Mouse (Mus musculus) cerebellum, postnatal 25 days (tissue): ENCODE measurements around the gene Olfr1294.

Experiments
- DNase-seq, 2 experiments: peaks; one replicate each; pipeline ENCODE4 v3.0.0; 2021; ENCODE audit warnings: mixed read lengths in 2 of 2

Gene Olfr1294

GRCm38 (mm10) chr2:111540191-111540590, at the start of gene Olfr1294:
TSS of gene Olfr1294 (minus strand) at chr2:111540291.
- no peak for DNase-seq

GRCm38 (mm10) chr2:111569581-111569980, 29.5 kb upstream of the Olfr1294 start, which contains the start of gene Olfr1295:
TSS of gene Olfr1295 (minus strand) at chr2:111569681.
- DNase-seq = no peak

DNA sequence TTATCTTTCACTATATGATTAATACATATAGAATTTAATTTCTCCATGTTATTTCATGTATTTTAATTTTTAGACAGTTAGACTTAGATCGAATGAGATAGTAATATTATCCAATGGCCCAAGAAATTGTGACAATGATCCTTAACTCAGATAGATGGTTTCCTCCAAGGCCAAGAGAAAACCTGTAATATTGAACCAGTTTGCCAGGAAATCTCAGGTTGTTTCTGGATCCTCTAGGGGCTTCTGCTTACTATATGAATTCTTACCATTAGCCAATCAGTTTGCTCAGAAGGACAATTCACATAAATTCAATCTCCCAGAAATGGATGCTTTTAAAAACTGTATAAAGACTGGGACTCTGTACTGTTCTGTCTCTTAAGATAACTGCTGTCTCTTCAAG, 15.2 kb downstream of the Olfr1294 start, which contains the start of gene Olfr1293-ps:
Gene Olfr1293-ps (plus strand): TSS at position 301 of the 400 bp plus-strand sequence.
- DNase-seq = no peak

DNA sequence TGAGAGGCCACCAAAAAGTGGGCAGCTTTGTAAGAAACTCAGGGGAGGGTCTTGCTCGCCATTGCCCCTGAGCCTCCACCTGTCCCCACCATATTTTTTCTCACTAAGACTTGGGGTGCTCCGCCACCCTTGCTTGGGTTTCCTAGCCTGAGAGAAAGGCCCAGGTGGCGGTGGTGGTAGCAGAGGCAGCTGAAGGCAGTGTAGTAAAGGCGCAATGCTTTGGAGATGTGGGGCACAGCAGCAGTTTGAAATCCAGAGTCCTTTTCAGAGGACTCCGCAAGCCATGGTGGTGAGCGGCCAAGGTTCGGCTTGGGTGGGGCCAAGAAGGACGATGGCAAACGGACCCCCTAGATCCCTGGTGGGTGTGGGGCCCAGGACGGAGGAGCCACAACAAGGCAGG, 22.6 kb downstream of the Olfr1294 start:
- no peak for DNase-seq

DNA sequence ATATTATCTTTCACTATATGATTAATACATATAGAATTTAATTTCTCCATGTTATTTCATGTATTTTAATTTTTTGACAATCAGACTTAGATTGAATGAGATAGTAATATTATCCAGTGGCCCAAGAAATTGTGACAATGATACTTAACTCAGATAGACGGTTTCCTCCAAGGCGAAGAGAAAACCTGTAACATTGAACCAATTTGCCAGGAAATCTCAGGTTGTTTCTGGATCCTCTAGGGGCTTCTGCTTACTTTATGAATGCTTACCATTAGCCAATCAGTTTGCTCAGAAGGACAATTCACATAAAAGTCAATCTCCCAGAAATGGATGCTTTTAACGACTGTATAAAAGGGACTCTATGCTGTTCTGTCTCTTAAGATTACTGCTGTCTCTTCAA, 43.2 kb downstream of the Olfr1294 start, which contains the start of gene Olfr1291-ps1:
Gene Olfr1291-ps1 (plus strand): TSS at position 301 of the 400 bp plus-strand sequence.
- no peak for DNase-seq

DNA sequence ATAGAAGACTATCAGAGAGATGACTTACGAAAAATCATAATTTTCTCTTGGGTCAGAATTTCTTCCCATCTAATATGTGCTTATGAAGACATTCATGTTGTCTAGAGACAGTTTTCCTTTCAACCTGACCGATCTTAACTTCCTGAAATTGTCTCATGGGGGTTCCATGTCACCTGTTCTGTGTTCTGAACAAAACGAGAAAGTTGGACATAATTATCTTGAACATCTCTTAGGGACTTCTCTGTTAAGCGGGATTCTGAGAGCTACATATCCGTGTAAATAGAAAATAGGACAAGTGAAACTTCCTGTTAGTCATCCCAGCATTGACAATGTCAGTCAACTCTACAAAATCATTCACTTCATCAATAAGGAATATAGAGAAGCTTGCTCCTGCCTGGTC, 46.4 kb downstream of the Olfr1294 start, which contains the start of gene Olfr1290:
Gene Olfr1290 (minus strand): TSS at position 101 of the 400 bp plus-strand sequence.
- DNase-seq = no peak
